Mouse (Mus musculus) cerebellum, adult 2 months (tissue): Measurements from ENCODE around the gene Rras.

ENCODE experiments used
- CTCF ChIP-seq: fragments of 200-500 bp; IDR thresholded peaks from 2 replicates; pipeline ENCODE4 v1.5.1; 2011; ENCODE audit warnings: low read depth, mild to moderate bottlenecking, control low read depth, low read length, moderate library complexity, borderline replicate concordance; ENCODE audit not compliant: insufficient read depth
- POLR2A ChIP-seq: fragments of 200-500 bp; IDR thresholded peaks from 2 replicates; pipeline ENCODE4 v1.6.1; 2011; ENCODE audit warnings: low read length, control low read depth, borderline replicate concordance; ENCODE audit not compliant: insufficient read depth

GRCm38 (mm10) chr7:45004546-45004945, 13.2 kb upstream of the Rras start:
- no peak for TF ChIP-seq POLR2A
- no peak for TF ChIP-seq CTCF
